Mouse (Mus musculus) liver, embryonic 14.5 days (tissue): Measurements from ENCODE around the gene Fermt2.
A peak's percentile ranks its signal among the peaks of the same experiment; 100 is the strongest.

ENCODE experiments used
- CTCF ChIP-seq: IDR thresholded peaks from 2 replicates; pipeline ENCODE4 v1.5.1; 2016; ENCODE audit warnings: antibody characterized with exemption, low read depth, control low read depth
- EP300 ChIP-seq: IDR thresholded peaks from 2 replicates; pipeline ENCODE4 v1.6.1; 2016; ENCODE audit warnings: antibody characterized with exemption, low read depth

DNA sequence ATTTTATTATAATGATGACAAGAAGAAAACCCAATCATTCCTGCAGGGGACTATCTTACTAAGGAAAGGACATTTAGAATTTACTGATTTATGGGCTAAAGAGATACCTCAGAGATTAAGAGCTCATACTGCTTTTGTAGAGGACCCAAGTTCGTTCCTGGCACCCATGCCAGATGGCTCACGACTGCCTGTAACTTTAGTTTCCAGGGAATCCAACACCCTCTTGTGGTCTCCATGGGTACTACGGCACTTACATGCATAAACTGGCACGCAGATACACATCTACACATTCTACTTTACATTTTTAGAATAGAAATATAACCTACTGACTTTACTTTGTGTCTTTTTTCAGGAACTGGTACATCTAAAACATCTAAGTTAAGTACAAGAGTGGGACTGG lies 37.2 kb downstream of the Fermt2 start:
- TF ChIP-seq EP300 (no peak), CTCF (peak; percentile 22; the same call in 1 of the 2 replicates)
